Mouse (Mus musculus) heart, postnatal 0 days (tissue): ENCODE results near the gene Olfr574.

Experiments
- CTCF ChIP-seq: IDR thresholded peaks from 2 replicates; pipeline ENCODE4 v1.5.1; 2016; ENCODE audit warnings: antibody characterized with exemption, control low read depth, low read depth
- EP300 ChIP-seq: IDR thresholded peaks from 2 replicates; pipeline ENCODE4 v1.6.1; 2016; ENCODE audit warnings: antibody characterized with exemption, low read depth

GRCm38 (mm10) chr7:102975843-102976242 is 27.6 kb downstream of the Olfr574 start, which contains the start of gene Olfr577:
- TF ChIP-seq EP300: no peak
- no peak for TF ChIP-seq CTCF
